Mouse (Mus musculus): ENCODE data around the gene Olfml1.

GRCm38 (mm10) chr7:107619225-107619624, 52.0 kb downstream of the Olfml1 start:
- TF ChIP-seq CTCF (IDR thresholded peaks at IDR 0.05; ENCODE audit: low read depth) (no peak), EP300 (IDR thresholded peaks at IDR 0.05; ENCODE audit: low read depth) (no peak)
